8 mouse cellular contexts compared by ENCODE assay signal in genomic region chr7:25267751-25268463, GRCm38 (mm10). TPM values are rescaled to one million over a fixed set of nuclear protein-coding genes. Genes with fewer than 3 reads are reported as not detected.
A peak's percentile ranks its signal among the peaks of the same experiment; 100 is the strongest.
DNase-seq lines count a peak whose midpoint lies in the region; ATAC-seq and TF ChIP-seq lines count a peak whose summit lies in the region.

No protein-coding gene starts in this region.

- under 1% methylated on average over 33 of the region's 33 CpGs for whole genome bisulfite sequencing in heart, embryonic 11.5 days (ENCODE audit: insufficient replicate concordance)
- WGBS in kidney, embryonic 16.5 days: under 1% methylated on average over 33 of the region's 33 CpGs
- under 1% methylated on average over 33 of the region's 33 CpGs for WGBS in liver, adult 2 months

- H3K79me3 ChIP-seq in C2C12 (ENCODE audit: low read depth): peaks cover 3% of the 10 kb centered on the region

- no peaks in the 10 kb centered on the region for H3K9me3 ChIP-seq in erythroblast, embryonic 14.5 days (ENCODE audit: control insufficient read depth, low read length)
- H3K9me3 ChIP-seq in heart, embryonic 11.5 days (replicated peaks; ENCODE audit: control insufficient read depth, low read length): no peaks in the 10 kb centered on the region
- H3K9me3 ChIP-seq in kidney, embryonic 16.5 days (ENCODE audit: low read length): no peaks in the 10 kb centered on the region

- H3K36me3 ChIP-seq in C2C12 (ENCODE audit: control insufficient read depth, insufficient read depth): no peaks in the 10 kb centered on the region
- peaks cover 34% of the 10 kb centered on the region for H3K36me3 ChIP-seq in erythroblast, embryonic 14.5 days (ENCODE audit: control insufficient read depth)
- peaks cover 11% of the 10 kb centered on the region; the same call in 1 of the 2 replicates for H3K36me3 ChIP-seq in heart, embryonic 11.5 days (ENCODE audit: control insufficient read depth, insufficient read depth, low read length)
- peaks cover 19% of the 10 kb centered on the region for H3K36me3 ChIP-seq in kidney, embryonic 16.5 days (ENCODE audit: insufficient read depth, low read length)
- no peaks in the 10 kb centered on the region for H3K36me3 ChIP-seq in liver, adult 2 months (ENCODE audit: control insufficient read depth, insufficient read depth, low read length)
- H3K36me3 ChIP-seq in myocyte (ENCODE audit: control insufficient read depth, insufficient read depth): no peaks in the 10 kb centered on the region
- H3K36me3 ChIP-seq in splenic B cell, adult 2 months (ENCODE audit: control insufficient read depth, insufficient read depth, low read length, poor library complexity, severe bottlenecking): peaks cover 3% of the 10 kb centered on the region

- peak overlapping the region; percentile 91 for H3K27ac ChIP-seq in heart, embryonic 11.5 days (ENCODE audit: low read depth, low read length)
- peak overlapping the region; percentile 95 for H3K27ac ChIP-seq in kidney, embryonic 16.5 days (ENCODE audit: low read length)
- H3K27ac ChIP-seq in liver, adult 2 months (replicated peaks; ENCODE audit: insufficient read depth, low read depth, low read length): peak overlapping the region; percentile 96

- H3K4me1 ChIP-seq in erythroblast, embryonic 14.5 days (ENCODE audit: control insufficient read depth): peaks cover 70% of the 10 kb centered on the region
- peaks cover 23% of the 10 kb centered on the region for H3K4me1 ChIP-seq in heart, embryonic 11.5 days (ENCODE audit: control insufficient read depth, insufficient read depth, low read length)
- peaks cover 24% of the 10 kb centered on the region for H3K4me1 ChIP-seq in kidney, embryonic 16.5 days (ENCODE audit: insufficient read depth, low read length)
- H3K4me1 ChIP-seq in liver, adult 2 months (ENCODE audit: control insufficient read depth, insufficient read depth, low read length): peaks cover 11% of the 10 kb centered on the region

- H3K27me3 ChIP-seq in C2C12 (ENCODE audit: control insufficient read depth, insufficient read depth, insufficient read length) (no peaks in the 10 kb centered on the region), myocyte (ENCODE audit: control insufficient read depth, insufficient read depth, insufficient read length) (no peaks in the 10 kb centered on the region)
- H3K27me3 ChIP-seq in erythroblast, embryonic 14.5 days (ENCODE audit: control insufficient read depth): no peaks in the 10 kb centered on the region
- no peaks in the 10 kb centered on the region for H3K27me3 ChIP-seq in heart, embryonic 11.5 days (ENCODE audit: control insufficient read depth, insufficient read depth, low read length)
- H3K27me3 ChIP-seq in kidney, embryonic 16.5 days (ENCODE audit: insufficient read depth, low read length): no peaks in the 10 kb centered on the region
- no peaks in the 10 kb centered on the region for H3K27me3 ChIP-seq in liver, adult 2 months (ENCODE audit: control insufficient read depth, insufficient read depth, low read length)
- no peaks in the 10 kb centered on the region for H3K27me3 ChIP-seq in splenic B cell, adult 2 months (ENCODE audit: control insufficient read depth, insufficient read depth, low read length, poor library complexity, severe bottlenecking)

- H3ac ChIP-seq in C2C12 (ENCODE audit: control insufficient read depth, insufficient read length, low read depth) (peak overlapping the region; percentile 77), myocyte (ENCODE audit: control insufficient read depth, insufficient read length) (peak overlapping the region; percentile 24)

- H3K4me3 ChIP-seq in C2C12 (ENCODE audit: insufficient read depth, poor library complexity, severe bottlenecking) (peak overlapping the region; percentile 49), myocyte (peak overlapping the region; percentile 84)
- H3K4me3 ChIP-seq in erythroblast, embryonic 14.5 days (replicated peaks): peak overlapping the region; percentile 88
- peak overlapping the region; percentile 91 for H3K4me3 ChIP-seq in heart, embryonic 11.5 days (ENCODE audit: low read depth, low read length)
- H3K4me3 ChIP-seq in kidney, embryonic 16.5 days (ENCODE audit: low read length): peak overlapping the region; percentile 76
- H3K4me3 ChIP-seq in liver, adult 2 months (ENCODE audit: insufficient read depth, low read depth, low read length): peak overlapping the region; percentile 73

- TF ChIP-seq POLR2A in brain, embryonic 14.5 days (IDR thresholded peaks at IDR 0.05; ENCODE audit: borderline replicate concordance, extremely low read depth, insufficient read depth, insufficient read length, poor library complexity, severe bottlenecking): no peak
- no peak for TF ChIP-seq POLR2A in liver, adult 2 months (IDR thresholded peaks at IDR 0.05; ENCODE audit: extremely low read depth, insufficient read depth, low read length)
- TF ChIP-seq POLR2A in myocyte (IDR thresholded peaks at IDR 0.05; ENCODE audit: insufficient read length, low read depth): no peak

- TF ChIP-seq CTCF in C2C12 (IDR thresholded peaks at IDR 0.05; ENCODE audit: control insufficient read depth, insufficient read depth, insufficient read length): no peak
- TF ChIP-seq CTCF in brain, embryonic 14.5 days (IDR thresholded peaks at IDR 0.05; ENCODE audit: borderline replicate concordance, extremely low read depth, insufficient read depth, insufficient read length): no peak
- TF ChIP-seq CTCF in liver, adult 2 months (IDR thresholded peaks at IDR 0.05; ENCODE audit: low read depth, low read length): no peak

- peak; percentile 91 for ATAC-seq in heart, embryonic 11.5 days (replicated peaks; ENCODE audit: insufficient number of reproducible peaks, low FRiP score, low TSS enrichment)
- peak; percentile 97 for ATAC-seq in kidney, embryonic 16.5 days (ENCODE audit: low FRiP score, low TSS enrichment)

- H3K9ac ChIP-seq in heart, embryonic 11.5 days (ENCODE audit: low read depth, low read length): peak overlapping the region; percentile 91
- peak overlapping the region; percentile 85 for H3K9ac ChIP-seq in kidney, embryonic 16.5 days (replicated peaks; ENCODE audit: low read length)
- peak overlapping the region; percentile 84 for H3K9ac ChIP-seq in liver, adult 2 months (ENCODE audit: low read depth, low read length)

- no peaks in the 10 kb centered on the region for H3K79me2 ChIP-seq in C2C12 (ENCODE audit: control insufficient read depth, insufficient read depth)
- H3K79me2 ChIP-seq in liver, adult 2 months (ENCODE audit: control insufficient read depth, insufficient read depth, low read length): peaks cover 31% of the 10 kb centered on the region
- peaks cover 17% of the 10 kb centered on the region for H3K79me2 ChIP-seq in myocyte (ENCODE audit: control insufficient read depth, insufficient read depth)

- peak; percentile 100 for DNase-seq in brain, embryonic 14.5 days (ENCODE audit: low read depth)
- DNase-seq in liver, adult 2 months (ENCODE audit: extremely low read depth, low read depth, low spot score): peak; percentile 100
- DNase-seq in splenic B cell, adult 2 months (ENCODE audit: low read depth, low spot score): peak; percentile 100

- H3K4me2 ChIP-seq in heart, embryonic 11.5 days: peak overlapping the region; percentile 87
- H3K4me2 ChIP-seq in kidney, embryonic 16.5 days (replicated peaks; ENCODE audit: low read depth, low read length): peak overlapping the region; percentile 82
- no peak overlapping the region for H3K4me2 ChIP-seq in myocyte (ENCODE audit: low read depth)

RNA-seq across cellular contexts. Expression of gene Cic, which starts 0.4 kb away (rescaled TPM):
- polyA plus RNA-seq in C2C12 (2012; fragmentation: generic; extraction: Trizol) (79.5 TPM), myocyte (2012; fragmentation: generic; extraction: Trizol) (65.8 TPM)
- 107 and 149 TPM in 2 replicates for polyA plus RNA-seq in brain, embryonic 14.5 days (2012; rRNA removed)
- 47.3 and 55.9 TPM in 2 replicates for polyA plus RNA-seq in erythroblast, embryonic 14.5 days (2012)
- polyA plus RNA-seq in heart, embryonic 11.5 days (2014; fragmentation: Nextera tagmentation; extraction: Ambion mirVana): 25.0 and 31.5 TPM in 2 replicates
- polyA plus RNA-seq in kidney, embryonic 16.5 days (2015; fragmentation: Nextera tagmentation; extraction: Ambion mirVana): 28.9 and 30.8 TPM in 2 replicates
- 5.3 and 8.3 TPM in 2 replicates for total RNA-seq in liver, adult 2 months (2014; rRNA removed)
- 18.3 and 23.3 TPM in 2 replicates for polyA plus RNA-seq in liver, adult 2 months (2012; rRNA removed)

RNA-seq across cellular contexts. Expression of gene Erf, which starts 17.3 kb away (rescaled TPM):
- polyA plus RNA-seq in C2C12 (2012; fragmentation: generic; extraction: Trizol) (61.8 TPM), myocyte (2012; fragmentation: generic; extraction: Trizol) (42.5 TPM)
- 20.2 and 28.4 TPM in 2 replicates for polyA plus RNA-seq in brain, embryonic 14.5 days (2012; rRNA removed)
- 3.2 and 3.6 TPM in 2 replicates for polyA plus RNA-seq in erythroblast, embryonic 14.5 days (2012)
- 20.5 and 25.0 TPM in 2 replicates for polyA plus RNA-seq in heart, embryonic 11.5 days (2014; fragmentation: Nextera tagmentation; extraction: Ambion mirVana)
- 12.5 and 15.2 TPM in 2 replicates for polyA plus RNA-seq in kidney, embryonic 16.5 days (2015; fragmentation: Nextera tagmentation; extraction: Ambion mirVana)
- total RNA-seq in liver, adult 2 months (2014; rRNA removed): 7.4 and 8.8 TPM in 2 replicates
- polyA plus RNA-seq in liver, adult 2 months (2012; rRNA removed): 23.3 and 27.0 TPM in 2 replicates

RNA-seq across cellular contexts. Expression of gene Pafah1b3, which starts 29.9 kb away (rescaled TPM):
- polyA plus RNA-seq in C2C12 (2012; fragmentation: generic; extraction: Trizol) (90.8 TPM), myocyte (2012; fragmentation: generic; extraction: Trizol) (54.0 TPM)
- polyA plus RNA-seq in brain, embryonic 14.5 days (2012; rRNA removed): 640 and 871 TPM in 2 replicates
- polyA plus RNA-seq in erythroblast, embryonic 14.5 days (2012): 1.2 TPM in 2 replicates
- 141 and 158 TPM in 2 replicates for polyA plus RNA-seq in heart, embryonic 11.5 days (2014; fragmentation: Nextera tagmentation; extraction: Ambion mirVana)
- polyA plus RNA-seq in kidney, embryonic 16.5 days (2015; fragmentation: Nextera tagmentation; extraction: Ambion mirVana): 197 and 199 TPM in 2 replicates
- 3.7 and 6.0 TPM in 2 replicates for total RNA-seq in liver, adult 2 months (2014; rRNA removed)
- polyA plus RNA-seq in liver, adult 2 months (2012; rRNA removed): 8.4 and 10.0 TPM in 2 replicates

RNA-seq across cellular contexts. Expression of gene Gsk3a, which starts 30.3 kb away (rescaled TPM):
- 87.3 TPM for polyA plus RNA-seq in C2C12 (2012; fragmentation: generic; extraction: Trizol)
- polyA plus RNA-seq in brain, embryonic 14.5 days (2012; rRNA removed): 224 and 265 TPM in 2 replicates
- 30.9 and 31.8 TPM in 2 replicates for polyA plus RNA-seq in erythroblast, embryonic 14.5 days (2012)
- polyA plus RNA-seq in heart, embryonic 11.5 days (2014; fragmentation: Nextera tagmentation; extraction: Ambion mirVana): 10.4 and 11.6 TPM in 2 replicates
- polyA plus RNA-seq in kidney, embryonic 16.5 days (2015; fragmentation: Nextera tagmentation; extraction: Ambion mirVana): 9.0 and 9.9 TPM in 2 replicates
- total RNA-seq in liver, adult 2 months (2014; rRNA removed): 9.1 and 11.4 TPM in 2 replicates
- 69.3 and 74.5 TPM in 2 replicates for polyA plus RNA-seq in liver, adult 2 months (2012; rRNA removed)
- polyA plus RNA-seq in myocyte (2012; fragmentation: generic; extraction: Trizol): 69.4 TPM

RNA-seq across cellular contexts. Expression of gene Prr19, which starts 33.3 kb away (rescaled TPM):
- polyA plus RNA-seq in C2C12 (2012; fragmentation: generic; extraction: Trizol) (not detected), myocyte (2012; fragmentation: generic; extraction: Trizol) (not detected)
- polyA plus RNA-seq in brain, embryonic 14.5 days (2012; rRNA removed): 2.8 and 2.9 TPM in 2 replicates
- not detected in 2 replicates for polyA plus RNA-seq in erythroblast, embryonic 14.5 days (2012)
- polyA plus RNA-seq in heart, embryonic 11.5 days (2014; fragmentation: Nextera tagmentation; extraction: Ambion mirVana): 0.54 and 0.63 TPM in 2 replicates
- polyA plus RNA-seq in kidney, embryonic 16.5 days (2015; fragmentation: Nextera tagmentation; extraction: Ambion mirVana): 0.84 and 0.98 TPM in 2 replicates
- total RNA-seq in liver, adult 2 months (2014; rRNA removed): not detected in 2 replicates
- polyA plus RNA-seq in liver, adult 2 months (2012; rRNA removed): not detected in 2 replicates

Comparison
In these comparisons a context has a peak if more than half of its experiments do, and no peak if none do; other contexts are left out.
1. Peak in every context shown above with its lines: DNase-seq, ATAC-seq, H3K4me3 ChIP-seq and H3K27ac ChIP-seq.